Mouse (Mus musculus) cerebellum, adult 2 months (tissue): Measurements from ENCODE around the gene Gucy2g.

ENCODE experiments used
- CTCF ChIP-seq: fragments of 200-500 bp; IDR thresholded peaks from 2 replicates; pipeline ENCODE4 v1.5.1; 2011; ENCODE audit warnings: low read depth, mild to moderate bottlenecking, control low read depth, low read length, moderate library complexity, borderline replicate concordance; ENCODE audit not compliant: insufficient read depth
- POLR2A ChIP-seq: fragments of 200-500 bp; IDR thresholded peaks from 2 replicates; pipeline ENCODE4 v1.6.1; 2011; ENCODE audit warnings: low read length, control low read depth, borderline replicate concordance; ENCODE audit not compliant: insufficient read depth

DNA sequence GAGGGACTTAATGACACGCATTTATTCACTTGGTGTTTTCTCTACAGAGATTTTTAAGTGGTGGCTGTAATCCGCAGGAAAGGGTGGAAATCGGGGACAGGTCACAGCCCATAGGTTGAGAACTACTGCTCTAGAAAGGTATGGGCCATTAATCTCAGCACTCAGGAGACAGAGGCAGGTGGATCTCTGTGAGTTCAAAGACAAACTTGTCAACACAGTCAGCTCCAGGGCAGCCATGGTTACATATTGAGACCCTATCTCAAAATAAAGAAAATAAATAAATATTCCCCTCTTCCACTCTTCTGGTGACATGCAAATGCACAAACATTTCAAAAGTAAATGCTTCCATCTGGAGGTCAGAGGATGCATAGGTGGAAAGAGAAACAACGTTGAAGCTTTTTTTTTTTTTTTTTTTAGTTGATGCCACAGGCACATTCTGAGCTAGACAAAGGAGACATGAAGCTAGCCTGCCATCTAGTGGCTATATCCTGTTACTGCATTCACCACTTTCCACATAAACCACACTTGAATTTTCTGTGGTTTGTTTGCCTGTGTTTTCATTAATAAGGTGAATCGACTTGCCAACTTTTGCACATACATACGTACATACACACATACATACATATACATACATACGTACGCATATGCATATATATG lies 34.4 kb downstream of the Gucy2g start:
- peak; percentile 33; the same call in 1 of the 2 replicates for TF ChIP-seq CTCF
- no peak for TF ChIP-seq POLR2A
